Mouse (Mus musculus): Measurements from ENCODE around the gene Tomm20l.

DNA sequence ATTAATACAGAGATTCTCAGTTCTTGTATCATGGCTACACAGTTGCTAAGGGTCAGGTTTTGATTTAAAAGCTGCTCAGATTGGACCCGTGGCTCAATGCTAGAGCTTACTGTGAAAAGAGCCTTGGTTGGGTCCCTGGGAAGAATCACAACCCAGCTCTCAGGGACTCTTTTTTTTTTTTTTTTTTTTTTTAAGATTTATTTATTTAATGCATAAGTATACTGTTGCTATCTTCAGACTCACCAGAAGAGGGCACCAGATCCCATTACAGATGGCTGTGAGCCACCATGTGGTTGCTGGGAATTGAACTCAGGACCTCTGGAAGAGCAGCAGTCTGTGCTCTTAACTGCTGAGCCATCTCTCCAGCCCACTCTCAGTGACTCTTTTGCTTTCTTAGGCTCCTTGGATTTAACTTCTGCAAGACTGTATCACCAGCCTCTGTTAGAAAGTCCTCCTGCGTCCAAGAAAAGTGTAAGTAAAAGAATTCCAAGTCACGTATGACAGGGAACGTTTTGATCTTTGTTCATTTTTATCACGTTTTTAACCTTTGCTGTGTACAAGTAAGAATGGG lies 28.1 kb downstream of the Tomm20l start:
- TF ChIP-seq CTCF (IDR thresholded peaks at IDR 0.05; ENCODE audit: low read depth) (peak; percentile 20; the same call in 1 of the 2 replicates), EP300 (IDR thresholded peaks at IDR 0.05; ENCODE audit: low read depth) (no peak)

Data from heart, postnatal 0 days (tissue).